Mouse (Mus musculus): ENCODE data around the gene Inppl1. TPM values are rescaled to one million over a fixed set of nuclear protein-coding genes. Genes with fewer than 3 reads are reported as not detected.

The Inppl1 gene
- polyA plus RNA-seq, 1 experiment from 2014 or later, result 38.3 TPM

DNA sequence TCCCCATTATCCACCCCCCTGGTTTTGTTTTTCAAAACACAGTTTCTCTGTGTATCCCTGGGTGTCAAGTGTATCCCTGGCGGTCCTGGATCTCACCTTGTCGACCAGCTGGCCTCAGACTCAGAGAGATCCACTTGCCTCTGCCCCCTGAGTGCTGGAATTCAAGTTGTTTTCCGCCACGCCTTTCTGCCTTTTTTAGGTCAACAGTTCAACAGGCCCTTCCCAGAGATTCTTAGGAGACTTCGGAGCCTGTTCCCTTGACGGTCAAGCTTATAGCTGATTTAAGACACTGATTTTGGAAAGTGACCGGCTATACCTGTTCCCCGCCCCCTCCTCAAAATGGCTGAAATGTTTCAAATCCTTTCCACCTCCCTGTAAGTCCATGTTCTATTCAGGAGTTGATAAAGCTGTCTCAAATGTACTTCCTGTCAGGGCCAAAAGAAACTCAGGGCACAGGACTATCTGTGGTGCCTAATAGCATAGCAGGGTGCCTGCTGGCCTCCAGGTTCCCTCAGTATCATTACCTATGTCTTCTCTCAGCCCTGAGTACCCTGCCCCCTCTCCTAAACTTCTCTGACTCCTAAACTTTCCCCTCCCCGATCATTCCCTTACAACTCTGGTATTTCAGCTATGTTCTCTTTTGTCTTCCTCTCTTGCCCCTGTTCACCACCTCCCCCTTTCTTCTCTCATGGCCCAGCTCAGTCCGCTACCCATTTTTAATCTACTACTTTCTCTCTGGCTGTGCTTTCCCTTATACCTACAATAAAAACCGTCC lies 28.6 kb upstream of the Inppl1 start:
- Histone ChIP-seq H3K27ac (replicated peaks) (no peak overlapping the region), H3K36me3 (no peaks in the 10 kb centered on the region), H3K9ac (replicated peaks) (no peak overlapping the region), H3K4me2 (replicated peaks) (no peak overlapping the region), H3K4me1 (peaks cover 5% of the 10 kb centered on the region; the same call in 1 of the 2 replicates), H3K4me3 (no peak overlapping the region), H3K27me3 (no peaks in the 10 kb centered on the region), H3K9me3 (no peaks in the 10 kb centered on the region)
- WGBS, result 77% methylated on average over 11 of the region's 11 CpGs
- no peak for ATAC-seq (ENCODE audit: low FRiP score, low read depth)

GRCm38 (mm10) chr7:101863415-101863814 lies 25.4 kb upstream of the Inppl1 start, which contains the start of gene Anapc15:
Gene Anapc15, plus strand, starts transcription at chr7:101863715.
- no peak within 1 kb of the TSS for H3K27ac ChIP-seq (replicated peaks)
- H3K4me3 ChIP-seq, result no peak within 1 kb of the TSS
- H3K4me2 ChIP-seq (replicated peaks), result no peak within 1 kb of the TSS
- ATAC-seq (ENCODE audit: low FRiP score, low read depth), result no peak
- H3K36me3 ChIP-seq, result no peaks in the 10 kb centered on the region
- no peaks in the 10 kb centered on the region for H3K27me3 ChIP-seq
- H3K9ac ChIP-seq (replicated peaks), result no peak within 1 kb of the TSS
- H3K4me1 ChIP-seq, result no peaks in the 10 kb centered on the region
- no peaks in the 10 kb centered on the region for H3K9me3 ChIP-seq
- WGBS, result 82% methylated on average over 3 of the region's 3 CpGs

DNA sequence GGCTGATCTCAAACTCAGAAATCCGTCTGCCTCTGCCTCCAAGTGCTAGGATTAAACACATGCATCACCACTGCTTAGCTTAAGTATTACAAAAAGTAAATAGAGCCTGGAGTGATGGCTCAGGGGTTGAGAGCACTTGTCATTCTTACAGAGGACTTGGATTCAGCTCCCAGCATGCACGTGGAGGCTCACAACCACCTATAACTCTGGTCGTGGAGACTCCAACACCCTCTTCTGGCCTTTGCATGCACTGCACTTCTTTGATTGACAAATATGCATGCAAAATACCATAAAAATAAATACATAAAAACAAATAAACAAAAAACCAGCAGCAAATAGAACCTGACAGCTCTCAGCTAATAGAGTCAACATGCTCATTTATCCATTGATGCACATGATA lies 24.3 kb upstream of the Inppl1 start:
- Histone ChIP-seq H3K4me1 (no peaks in the 10 kb centered on the region), H3K4me2 (replicated peaks) (no peak overlapping the region), H3K9me3 (no peaks in the 10 kb centered on the region), H3K27ac (replicated peaks) (no peak overlapping the region), H3K9ac (replicated peaks) (no peak overlapping the region), H3K36me3 (no peaks in the 10 kb centered on the region), H3K27me3 (no peaks in the 10 kb centered on the region), H3K4me3 (no peak overlapping the region)
- WGBS, result 75% methylated on average over 3 of the region's 3 CpGs
- no peak for ATAC-seq (ENCODE audit: low FRiP score, low read depth)

DNA sequence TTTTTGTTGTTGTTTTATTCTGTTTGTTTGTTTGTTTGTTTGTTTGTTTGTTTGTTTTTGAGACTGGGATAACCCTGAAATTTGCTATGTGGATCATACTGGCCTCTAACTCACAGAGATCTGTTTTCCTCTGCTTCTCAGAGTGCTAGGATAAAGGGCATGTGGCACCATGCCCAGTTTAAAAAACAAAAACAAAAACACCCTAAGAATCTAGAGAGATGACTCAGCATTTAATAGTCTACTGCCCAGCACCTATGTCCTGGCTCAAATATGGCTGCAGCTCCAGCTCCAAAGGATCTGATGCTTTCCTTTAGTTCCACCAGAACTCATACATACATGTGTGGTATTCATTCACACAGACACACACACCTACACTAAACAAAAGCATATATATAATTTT lies 22.9 kb upstream of the Inppl1 start:
- ATAC-seq (ENCODE audit: low FRiP score, low read depth), result no peak
- H3K27ac ChIP-seq (replicated peaks), result no peak overlapping the region
- no peaks in the 10 kb centered on the region for H3K4me1 ChIP-seq
- no peak overlapping the region for H3K4me3 ChIP-seq
- H3K27me3 ChIP-seq, result no peaks in the 10 kb centered on the region
- no peaks in the 10 kb centered on the region for H3K36me3 ChIP-seq
- no peak overlapping the region for H3K9ac ChIP-seq (replicated peaks)
- H3K4me2 ChIP-seq (replicated peaks), result no peak overlapping the region
- no peaks in the 10 kb centered on the region for H3K9me3 ChIP-seq

DNA sequence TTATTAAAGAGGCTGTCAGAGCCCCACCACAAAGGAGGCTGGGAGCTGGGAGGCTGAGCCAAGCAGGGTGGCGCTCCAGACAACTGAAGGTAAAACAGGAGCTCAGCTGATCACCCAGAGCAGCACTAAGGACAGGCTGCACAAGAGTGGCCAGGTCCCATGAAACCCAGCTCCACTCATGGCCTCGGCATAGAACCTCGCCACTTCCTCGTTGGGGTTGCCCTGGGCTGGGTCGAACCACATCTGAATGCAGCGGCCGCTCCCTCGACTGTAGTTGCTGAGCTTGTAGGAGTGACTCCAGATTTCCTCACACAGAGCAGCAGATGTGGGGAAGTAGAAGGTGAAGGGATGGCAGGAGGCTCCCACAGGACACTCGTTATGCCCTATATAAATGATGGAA lies 20.3 kb upstream of the Inppl1 start:
- no peaks in the 10 kb centered on the region for H3K27me3 ChIP-seq
- H3K27ac ChIP-seq (replicated peaks), result no peak overlapping the region
- H3K36me3 ChIP-seq, result no peaks in the 10 kb centered on the region
- ATAC-seq (ENCODE audit: low FRiP score, low read depth), result no peak
- no peaks in the 10 kb centered on the region for H3K9me3 ChIP-seq
- H3K4me1 ChIP-seq, result no peaks in the 10 kb centered on the region
- no peak overlapping the region for H3K4me3 ChIP-seq
- WGBS, result 88% methylated on average over 9 of the region's 9 CpGs
- no peak overlapping the region for H3K9ac ChIP-seq (replicated peaks)
- no peak overlapping the region for H3K4me2 ChIP-seq (replicated peaks)

DNA sequence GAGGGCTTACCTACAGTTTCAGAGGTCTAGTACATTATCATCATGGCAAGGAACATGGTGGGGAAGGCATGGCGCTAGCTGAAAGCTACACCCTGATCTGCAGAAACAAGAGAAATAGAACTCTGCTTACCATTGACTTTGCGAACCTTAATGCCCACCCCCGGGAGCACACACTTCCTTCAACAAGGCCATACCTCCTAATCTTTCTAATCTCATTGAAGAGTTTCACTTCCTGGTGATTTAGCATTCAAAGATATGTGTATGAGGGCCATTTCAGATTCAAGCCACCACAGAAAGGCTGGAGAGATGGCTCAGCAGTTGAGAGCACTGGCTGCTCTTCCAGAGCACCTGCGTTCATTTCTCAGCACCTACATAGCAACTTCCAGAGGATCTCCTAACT lies 19.1 kb upstream of the Inppl1 start, which contains the start of gene Folr2:
Gene Folr2 (minus strand): TSS at position 101 of the 400 bp plus-strand sequence.
- Histone ChIP-seq H3K9ac (replicated peaks) (no peak within 1 kb of the TSS), H3K27ac (replicated peaks) (no peak within 1 kb of the TSS), H3K36me3 (no peaks in the 10 kb centered on the region), H3K4me1 (no peaks in the 10 kb centered on the region), H3K4me3 (no peak within 1 kb of the TSS), H3K4me2 (replicated peaks) (no peak within 1 kb of the TSS), H3K27me3 (no peaks in the 10 kb centered on the region), H3K9me3 (no peaks in the 10 kb centered on the region)
- no peak for ATAC-seq (ENCODE audit: low FRiP score, low read depth)
- 85% methylated on average over 4 of the region's 4 CpGs for WGBS

DNA sequence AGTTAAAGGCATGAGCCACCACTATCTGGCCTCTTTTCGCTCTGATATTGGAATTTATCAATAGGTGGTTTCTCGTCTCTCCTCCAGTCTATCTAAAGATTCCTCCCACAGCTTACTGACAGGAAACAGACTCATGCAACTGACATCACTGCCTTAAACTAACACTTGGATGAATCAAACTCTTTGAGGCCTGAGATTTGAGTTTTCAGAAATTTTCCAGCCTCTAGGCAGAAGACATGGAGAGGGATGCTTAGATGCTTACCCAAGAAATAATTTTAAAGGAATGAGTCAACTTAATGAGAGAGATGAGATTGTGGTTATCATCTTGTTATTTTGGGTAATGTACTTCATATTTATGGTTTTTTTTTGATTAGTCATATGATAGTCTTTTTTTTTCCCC lies 15.8 kb upstream of the Inppl1 start:
- no peak overlapping the region for H3K4me3 ChIP-seq
- no peak for ATAC-seq (ENCODE audit: low FRiP score, low read depth)
- H3K27me3 ChIP-seq, result no peaks in the 10 kb centered on the region
- H3K4me2 ChIP-seq (replicated peaks), result no peak overlapping the region
- no peaks in the 10 kb centered on the region for H3K36me3 ChIP-seq
- no peaks in the 10 kb centered on the region for H3K4me1 ChIP-seq
- H3K9me3 ChIP-seq, result no peaks in the 10 kb centered on the region
- H3K27ac ChIP-seq (replicated peaks), result no peak overlapping the region
- 88% methylated on average over 2 of the region's 2 CpGs for WGBS
- no peak overlapping the region for H3K9ac ChIP-seq (replicated peaks)

GRCm38 (mm10) chr7:101852846-101853245 lies 14.8 kb upstream of the Inppl1 start:
- H3K27me3 ChIP-seq, result no peaks in the 10 kb centered on the region
- H3K4me1 ChIP-seq, result no peaks in the 10 kb centered on the region
- ATAC-seq (ENCODE audit: low FRiP score, low read depth), result no peak
- no peak overlapping the region for H3K27ac ChIP-seq (replicated peaks)
- no peak overlapping the region for H3K4me3 ChIP-seq
- H3K9me3 ChIP-seq, result no peaks in the 10 kb centered on the region
- no peak overlapping the region for H3K4me2 ChIP-seq (replicated peaks)
- no peak overlapping the region for H3K9ac ChIP-seq (replicated peaks)
- no peaks in the 10 kb centered on the region for H3K36me3 ChIP-seq
- 85% methylated on average over 6 of the region's 6 CpGs for WGBS

DNA sequence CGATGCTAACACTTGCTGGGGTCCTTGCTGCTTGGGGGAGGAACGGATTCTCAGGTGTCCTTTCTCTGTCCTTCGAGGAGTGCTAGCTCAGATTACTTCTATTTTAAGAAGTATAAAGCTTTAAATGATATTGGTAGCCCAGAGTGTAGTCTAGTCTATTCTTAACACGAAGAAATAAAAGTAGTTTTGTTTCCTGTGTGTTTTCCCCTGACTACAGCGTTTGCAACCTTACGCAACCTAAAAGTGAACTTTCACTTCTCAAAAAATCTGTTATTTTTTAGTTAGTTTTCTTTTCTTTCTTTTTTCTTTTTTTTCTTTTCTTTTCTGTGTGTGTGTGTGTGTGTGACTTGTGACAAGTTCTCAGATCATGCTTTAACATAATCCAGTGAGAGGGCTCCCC lies 13.7 kb upstream of the Inppl1 start:
- Histone ChIP-seq H3K27me3 (no peaks in the 10 kb centered on the region), H3K27ac (replicated peaks) (no peak overlapping the region), H3K4me2 (replicated peaks) (no peak overlapping the region), H3K9ac (replicated peaks) (no peak overlapping the region), H3K9me3 (no peaks in the 10 kb centered on the region), H3K36me3 (no peaks in the 10 kb centered on the region), H3K4me3 (no peak overlapping the region), H3K4me1 (no peaks in the 10 kb centered on the region)
- no peak for ATAC-seq (ENCODE audit: low FRiP score, low read depth)
- WGBS, result 85% methylated on average over 6 of the region's 6 CpGs

GRCm38 (mm10) chr7:101847934-101848333 lies 9.9 kb upstream of the Inppl1 start:
- no peaks in the 10 kb centered on the region for H3K36me3 ChIP-seq
- H3K9me3 ChIP-seq, result no peaks in the 10 kb centered on the region
- ATAC-seq (ENCODE audit: low FRiP score, low read depth), result no peak
- H3K27ac ChIP-seq (replicated peaks), result no peak overlapping the region
- no peak overlapping the region for H3K9ac ChIP-seq (replicated peaks)
- WGBS, result 95% methylated on average over 1 of the region's 1 CpGs
- no peak overlapping the region for H3K4me3 ChIP-seq
- H3K4me2 ChIP-seq (replicated peaks), result no peak overlapping the region
- H3K4me1 ChIP-seq, result no peaks in the 10 kb centered on the region
- H3K27me3 ChIP-seq, result no peaks in the 10 kb centered on the region

GRCm38 (mm10) chr7:101844186-101844585 lies 6.2 kb upstream of the Inppl1 start:
- Histone ChIP-seq H3K4me3 (no peak overlapping the region), H3K27me3 (no peaks in the 10 kb centered on the region), H3K27ac (replicated peaks) (no peak overlapping the region), H3K36me3 (no peaks in the 10 kb centered on the region), H3K9me3 (no peaks in the 10 kb centered on the region), H3K4me1 (no peaks in the 10 kb centered on the region), H3K4me2 (replicated peaks) (no peak overlapping the region), H3K9ac (replicated peaks) (no peak overlapping the region)
- 81% methylated on average over 6 of the region's 6 CpGs for WGBS
- ATAC-seq (ENCODE audit: low FRiP score, low read depth), result no peak

GRCm38 (mm10) chr7:101837154-101837605 lies 849 bp downstream of the Inppl1 start:
- WGBS, result under 1% methylated on average over 20 of the region's 20 CpGs

More at GRCm38 (mm10) chr7:101837154-101837605, 849 bp downstream of the Inppl1 start:
- H3K27ac ChIP-seq (replicated peaks), result peak overlapping the region; percentile 85
- peak overlapping the region; percentile 74 for H3K4me3 ChIP-seq
- H3K9me3 ChIP-seq, result no peaks in the 10 kb centered on the region
- peaks cover 28% of the 10 kb centered on the region for H3K4me1 ChIP-seq
- peak overlapping the region; percentile 91 for H3K4me2 ChIP-seq (replicated peaks)
- H3K36me3 ChIP-seq, result peaks cover 11% of the 10 kb centered on the region
- H3K9ac ChIP-seq (replicated peaks), result peak overlapping the region; percentile 91
- H3K27me3 ChIP-seq, result no peaks in the 10 kb centered on the region; the same call in 1 of the 2 replicates
- peak; percentile 10; the same call in 1 of the 2 replicates for ATAC-seq (ENCODE audit: low FRiP score, low read depth)
